Mouse (Mus musculus): Measurements from ENCODE around the gene Mstn. TPM values are rescaled to one million over a fixed set of nuclear protein-coding genes. Genes with fewer than 3 reads are reported as not detected.
A peak's percentile ranks its signal among the peaks of the same experiment; 100 is the strongest.

The Mstn gene
- 9.1 and 12.7 TPM in 2 replicates for polyA plus RNA-seq (2015; fragmentation: Nextera tagmentation; extraction: Ambion mirVana)

DNA sequence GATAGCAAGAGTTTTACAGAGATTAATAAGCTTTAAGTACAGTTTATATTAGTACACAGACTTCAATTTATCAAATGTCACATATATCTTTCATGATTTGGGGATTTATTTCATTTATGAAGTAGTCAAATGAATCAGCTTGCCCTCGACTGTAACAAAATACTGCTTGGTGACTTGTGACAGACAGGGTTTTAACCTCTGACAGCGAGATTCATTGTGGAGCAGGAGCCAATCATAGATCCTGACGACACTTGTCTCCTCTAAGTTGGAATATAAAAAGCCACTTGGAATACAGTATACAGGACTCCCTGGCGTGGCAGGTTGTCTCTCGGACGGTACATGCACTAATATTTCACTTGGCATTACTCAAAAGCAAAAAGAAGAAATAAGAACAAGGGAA lies at the start of gene Mstn:
Gene Mstn, plus strand, starts transcription at position 301 of the 400 bp plus-strand sequence.
- no peaks in the 10 kb centered on the region for H3K27me3 ChIP-seq
- H3K4me1 ChIP-seq, result 0 out of 2 replicates have a peak, but pooled peaks cover 2% of the 10 kb centered on the region
- no peak within 1 kb of the TSS for H3K27ac ChIP-seq
- 57% methylated on average over 6 of the region's 6 CpGs for WGBS
- no peak within 1 kb of the TSS for H3K9ac ChIP-seq
- no peak for ATAC-seq (ENCODE audit: insufficient number of reproducible peaks, low FRiP score, low TSS enrichment, low read depth)
- H3K4me3 ChIP-seq, result peak within 1 kb of the TSS; percentile 16; the same call in 1 of the 2 replicates
- no peak within 1 kb of the TSS for H3K4me2 ChIP-seq
- H3K9me3 ChIP-seq, result no peaks in the 10 kb centered on the region
- no peaks in the 10 kb centered on the region for H3K36me3 ChIP-seq

- Histone ChIP-seq H3K4me1 (no peaks in the 10 kb centered on the region), H3K4me2 (no peak overlapping the region), H3K27ac (no peak overlapping the region), H3K4me3 (no peak overlapping the region), H3K9ac (no peak overlapping the region), H3K36me3 (no peaks in the 10 kb centered on the region), H3K27me3 (no peaks in the 10 kb centered on the region), H3K9me3 (no peaks in the 10 kb centered on the region)
- WGBS, result 77% methylated on average over 6 of the region's 6 CpGs
- ATAC-seq (ENCODE audit: insufficient number of reproducible peaks, low FRiP score, low TSS enrichment, low read depth), result no peak
These were observed 46.7 kb upstream of the Mstn start for GRCm38 (mm10) chr1:53014716-53015115.

GRCm38 (mm10) chr1:53015606-53016005 lies 45.8 kb upstream of the Mstn start:
- Histone ChIP-seq H3K9ac (no peak overlapping the region), H3K4me3 (no peak overlapping the region), H3K4me1 (no peaks in the 10 kb centered on the region), H3K36me3 (no peaks in the 10 kb centered on the region), H3K27me3 (no peaks in the 10 kb centered on the region), H3K27ac (no peak overlapping the region), H3K9me3 (no peaks in the 10 kb centered on the region), H3K4me2 (no peak overlapping the region)
- 67% methylated on average over 5 of the region's 5 CpGs for WGBS
- no peak for ATAC-seq (ENCODE audit: insufficient number of reproducible peaks, low FRiP score, low TSS enrichment, low read depth)

- WGBS, result 54% methylated on average over 3 of the region's 3 CpGs
- H3K27ac ChIP-seq, result no peak overlapping the region
- H3K36me3 ChIP-seq, result no peaks in the 10 kb centered on the region
- no peak for ATAC-seq (ENCODE audit: insufficient number of reproducible peaks, low FRiP score, low TSS enrichment, low read depth)
- no peaks in the 10 kb centered on the region for H3K4me1 ChIP-seq
- no peaks in the 10 kb centered on the region for H3K27me3 ChIP-seq
- H3K9me3 ChIP-seq, result no peaks in the 10 kb centered on the region
- no peak overlapping the region for H3K4me3 ChIP-seq
- no peak overlapping the region for H3K9ac ChIP-seq
- H3K4me2 ChIP-seq, result no peak overlapping the region
These were observed 42.5 kb upstream of the Mstn start for GRCm38 (mm10) chr1:53018746-53019505.

GRCm38 (mm10) chr1:53020079-53020478 lies 41.4 kb upstream of the Mstn start, which contains the start of gene 1700019D03Rik:
Gene 1700019D03Rik (minus strand): TSS chr1:53020179.
- Histone ChIP-seq H3K9me3 (no peaks in the 10 kb centered on the region), H3K4me2 (no peak within 1 kb of the TSS), H3K27ac (no peak within 1 kb of the TSS), H3K27me3 (no peaks in the 10 kb centered on the region), H3K4me3 (no peak within 1 kb of the TSS), H3K36me3 (no peaks in the 10 kb centered on the region), H3K9ac (no peak within 1 kb of the TSS), H3K4me1 (no peaks in the 10 kb centered on the region)
- ATAC-seq (ENCODE audit: insufficient number of reproducible peaks, low FRiP score, low TSS enrichment, low read depth), result no peak
- WGBS, result 44% methylated on average over 5 of the region's 5 CpGs

DNA sequence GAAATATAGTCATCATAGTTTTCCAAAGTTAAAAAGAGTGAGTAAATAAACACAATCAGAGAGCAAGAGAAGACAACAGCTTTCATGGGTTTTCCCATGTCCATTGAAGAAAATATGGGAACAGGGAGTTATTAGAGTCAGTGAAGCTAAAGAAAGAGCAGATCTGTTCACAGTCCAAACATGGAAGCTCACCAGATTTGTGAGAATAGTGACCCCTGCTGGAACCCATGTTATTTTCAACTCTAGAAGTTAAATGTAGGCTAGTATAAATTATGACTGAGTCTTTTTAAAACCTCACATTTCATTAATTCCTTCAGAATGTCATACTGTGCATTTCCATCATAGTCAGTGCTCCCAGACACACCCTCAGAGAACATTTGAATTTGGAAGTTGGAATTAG lies 28.9 kb upstream of the Mstn start:
- Histone ChIP-seq H3K36me3 (no peaks in the 10 kb centered on the region), H3K4me1 (no peaks in the 10 kb centered on the region), H3K9ac (no peak overlapping the region), H3K4me2 (no peak overlapping the region), H3K9me3 (no peaks in the 10 kb centered on the region), H3K27me3 (no peaks in the 10 kb centered on the region), H3K4me3 (no peak overlapping the region), H3K27ac (no peak overlapping the region)
- ATAC-seq (ENCODE audit: insufficient number of reproducible peaks, low FRiP score, low TSS enrichment, low read depth), result no peak

DNA sequence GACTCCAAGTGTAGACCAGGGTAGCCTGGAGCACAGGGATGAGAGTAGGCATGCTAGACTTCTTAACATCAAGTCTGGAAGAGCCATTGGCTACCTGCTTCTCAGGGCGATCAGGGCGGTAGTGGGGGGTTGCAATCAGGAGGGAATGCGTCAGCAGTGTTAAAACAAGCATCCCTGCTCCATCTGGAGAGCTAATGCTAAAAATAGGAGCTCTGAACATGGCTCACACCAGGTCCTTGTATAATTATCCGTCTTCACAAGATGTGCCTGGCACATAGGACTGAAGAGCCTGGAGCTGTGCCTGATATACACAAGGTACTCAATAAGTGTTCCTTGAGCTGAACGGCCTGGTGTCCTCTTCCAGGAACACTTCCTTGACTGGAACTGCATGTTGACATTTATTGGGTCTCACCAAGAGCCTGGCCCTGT lies 24.0 kb upstream of the Mstn start:
- no peak overlapping the region for H3K4me3 ChIP-seq
- no peaks in the 10 kb centered on the region for H3K4me1 ChIP-seq
- H3K9ac ChIP-seq, result no peak overlapping the region
- no peaks in the 10 kb centered on the region for H3K9me3 ChIP-seq
- no peaks in the 10 kb centered on the region for H3K27me3 ChIP-seq
- H3K36me3 ChIP-seq, result no peaks in the 10 kb centered on the region
- no peak overlapping the region for H3K27ac ChIP-seq
- no peak overlapping the region for H3K4me2 ChIP-seq
- 78% methylated on average over 5 of the region's 5 CpGs for WGBS
- no peak for ATAC-seq (ENCODE audit: insufficient number of reproducible peaks, low FRiP score, low TSS enrichment, low read depth)

- 82% methylated on average over 8 of the region's 8 CpGs for WGBS
- Histone ChIP-seq H3K4me2 (no peak overlapping the region), H3K4me1 (no peaks in the 10 kb centered on the region), H3K27me3 (no peaks in the 10 kb centered on the region), H3K4me3 (no peak overlapping the region), H3K9me3 (no peaks in the 10 kb centered on the region), H3K27ac (no peak overlapping the region), H3K9ac (no peak overlapping the region), H3K36me3 (no peaks in the 10 kb centered on the region)
- ATAC-seq (ENCODE audit: insufficient number of reproducible peaks, low FRiP score, low TSS enrichment, low read depth), result no peak
These were observed 11.5 kb upstream of the Mstn start for GRCm38 (mm10) chr1:53049763-53050427.

DNA sequence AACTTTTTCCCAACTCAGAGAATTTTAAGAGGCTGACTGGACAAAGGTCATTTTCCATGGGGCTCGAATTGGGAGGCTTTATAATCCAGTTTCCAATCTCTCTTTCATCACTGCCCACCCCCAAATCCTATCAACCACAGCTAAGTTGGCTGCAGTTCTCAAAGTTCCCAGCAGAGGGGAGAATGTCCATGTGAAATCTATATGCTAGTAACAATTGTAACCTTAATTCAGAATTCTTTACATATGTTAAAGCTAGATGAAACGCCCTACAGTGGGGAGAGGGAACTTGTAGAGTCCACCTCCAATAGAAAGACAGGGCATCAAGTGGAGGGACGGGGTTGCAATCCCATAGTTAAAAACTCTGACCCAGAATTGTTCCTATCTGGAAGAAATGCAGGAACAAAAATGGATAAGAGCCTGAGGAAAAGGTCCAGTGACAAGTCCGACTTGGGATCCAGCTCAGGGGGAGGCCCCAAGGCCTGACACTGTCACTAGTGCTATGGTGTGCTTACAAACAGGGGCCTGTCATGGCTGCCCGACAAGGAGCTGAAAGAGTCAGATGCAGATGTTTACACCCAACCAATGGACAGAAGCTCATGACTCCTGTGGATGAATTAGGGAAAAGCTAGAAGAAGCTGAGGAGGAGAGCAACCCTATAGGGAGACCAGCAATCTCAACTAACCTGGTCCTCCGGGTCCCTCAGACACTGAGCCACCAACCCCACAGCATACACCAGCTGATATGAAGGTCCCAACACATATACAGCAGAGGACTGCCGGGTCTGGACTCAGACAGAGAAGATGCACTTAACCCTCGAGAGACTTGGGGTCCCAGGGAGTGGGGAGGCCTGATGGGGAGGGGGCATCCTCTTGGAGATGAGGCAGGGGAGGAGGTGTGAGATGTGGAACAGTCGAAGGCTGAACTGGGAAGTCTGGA lies 8.1 kb upstream of the Mstn start:
- Histone ChIP-seq H3K4me2 (no peak overlapping the region), H3K27ac (no peak overlapping the region), H3K36me3 (no peaks in the 10 kb centered on the region), H3K9me3 (no peaks in the 10 kb centered on the region), H3K27me3 (no peaks in the 10 kb centered on the region), H3K4me3 (no peak overlapping the region), H3K9ac (no peak overlapping the region), H3K4me1 (no peaks in the 10 kb centered on the region)
- 46% methylated on average over 9 of the region's 9 CpGs for WGBS
- no peak for ATAC-seq (ENCODE audit: insufficient number of reproducible peaks, low FRiP score, low TSS enrichment, low read depth)

DNA sequence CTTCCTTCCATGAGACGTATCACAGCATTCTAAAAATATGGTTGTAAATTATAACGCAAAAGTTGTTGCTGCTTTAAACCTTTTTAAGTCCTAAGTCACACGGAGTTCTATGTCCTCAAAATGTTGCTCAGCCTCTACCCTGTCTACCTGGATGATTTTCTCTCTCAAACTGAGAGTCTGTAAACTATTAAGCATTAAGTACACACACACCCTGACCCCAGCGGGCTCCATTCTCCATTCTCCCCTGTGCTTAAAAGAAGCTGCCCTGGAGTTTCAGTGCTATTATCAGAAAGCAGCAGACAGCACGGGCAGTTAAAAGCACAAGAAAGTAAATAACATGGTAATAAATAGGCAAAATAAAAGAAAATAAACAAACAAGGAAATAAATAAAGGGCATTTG lies 2.3 kb upstream of the Mstn start:
- WGBS, result 58% methylated on average over 5 of the region's 5 CpGs
- H3K9me3 ChIP-seq, result no peaks in the 10 kb centered on the region
- H3K4me2 ChIP-seq, result no peak overlapping the region
- H3K36me3 ChIP-seq, result no peaks in the 10 kb centered on the region
- no peak overlapping the region for H3K27ac ChIP-seq
- no peak for ATAC-seq (ENCODE audit: insufficient number of reproducible peaks, low FRiP score, low TSS enrichment, low read depth)
- H3K4me1 ChIP-seq, result 0 out of 2 replicates have a peak, but pooled peaks cover 2% of the 10 kb centered on the region
- H3K27me3 ChIP-seq, result no peaks in the 10 kb centered on the region
- no peak overlapping the region for H3K9ac ChIP-seq
- H3K4me3 ChIP-seq, result no peak overlapping the region

DNA sequence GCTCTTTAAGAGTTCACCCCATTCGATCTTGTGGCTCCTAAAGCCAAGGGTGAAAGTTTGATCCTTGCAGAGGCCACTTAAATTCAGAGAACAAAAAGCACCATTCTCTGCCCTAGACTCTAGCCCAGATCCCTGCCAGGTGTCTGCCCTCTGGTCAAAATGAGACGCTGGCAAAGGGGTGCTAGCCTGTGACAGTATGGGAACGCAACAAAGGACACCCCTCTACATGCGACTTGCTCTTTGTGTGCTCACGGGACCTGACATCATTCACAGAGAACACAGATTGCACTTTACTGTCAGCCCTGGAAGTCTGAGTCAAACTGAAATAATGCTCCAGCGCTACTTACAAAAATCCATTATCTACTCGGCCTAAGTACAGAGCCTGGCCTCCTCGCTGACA lies 941 bp upstream of the Mstn start:
- H3K36me3 ChIP-seq, result no peaks in the 10 kb centered on the region
- H3K27me3 ChIP-seq, result no peaks in the 10 kb centered on the region
- ATAC-seq (ENCODE audit: insufficient number of reproducible peaks, low FRiP score, low TSS enrichment, low read depth), result no peak
- H3K9ac ChIP-seq, result no peak overlapping the region
- WGBS, result 60% methylated on average over 8 of the region's 8 CpGs
- 0 out of 2 replicates have a peak, but pooled peaks cover 2% of the 10 kb centered on the region for H3K4me1 ChIP-seq
- H3K4me3 ChIP-seq, result no peak overlapping the region
- H3K4me2 ChIP-seq, result no peak overlapping the region
- no peaks in the 10 kb centered on the region for H3K9me3 ChIP-seq
- no peak overlapping the region for H3K27ac ChIP-seq
